Mouse (Mus musculus) megakaryocyte, embryonic 14.5 days (primary cell): ENCODE results near the gene Crisp4. TPM values are rescaled to one million over a fixed set of nuclear protein-coding genes. Genes with fewer than 3 reads are reported as not detected.

ENCODE experiments used
- H3K27me3 ChIP-seq: replicated peaks from 2 replicates; pipeline ENCODE3; 2012; ENCODE audit warnings: inconsistent platforms
- H3K36me3 ChIP-seq: replicated peaks from 2 replicates; pipeline ENCODE3; 2012; ENCODE audit warnings: low read length, inconsistent platforms, mixed read lengths
- H3K4me1 ChIP-seq: 2 replicates; pipeline ENCODE4 v1.6.1; 2012; ENCODE audit warnings: inconsistent platforms
- H3K4me3 ChIP-seq: replicated peaks from 2 replicates; pipeline ENCODE3; 2012; ENCODE audit warnings: moderate library complexity, mild to moderate bottlenecking, inconsistent platforms
- H3K9me3 ChIP-seq: 2 replicates; pipeline ENCODE4 v1.6.1; 2012; ENCODE audit warnings: inconsistent platforms
- FLI1 ChIP-seq: IDR thresholded peaks from 2 replicates; pipeline ENCODE4 v1.6.1; 2012; ENCODE audit warnings: low read length, inconsistent platforms, mixed read lengths
- GATA1 ChIP-seq: IDR thresholded peaks from 3 replicates; pipeline ENCODE4 v1.6.1; 2012; ENCODE audit warnings: mixed read lengths, low read length, inconsistent platforms, borderline replicate concordance
- polyA plus RNA-seq: library from polyadenylated mRNA; stranded (reverse); fragments of >175 nt; gene quantifications from 2 replicates; pipeline ENCODE4 v1.2.3, GENCODE M21; 2012; ENCODE audit warnings: low replicate concordance; ENCODE audit not compliant: insufficient read depth

Crisp4 gene
- not detected in 2 replicates for polyA plus RNA-seq

GRCm38 (mm10) chr1:18145802-18146201 lies at the start of gene Crisp4:
Gene Crisp4, minus strand, starts transcription at chr1:18145902.
- Histone ChIP-seq H3K9me3 (no peaks in the 10 kb centered on the region), H3K36me3 (no peaks in the 10 kb centered on the region), H3K4me1 (no peaks in the 10 kb centered on the region), H3K27me3 (no peaks in the 10 kb centered on the region), H3K4me3 (no peak within 1 kb of the TSS)
- TF ChIP-seq GATA1 (no peak), FLI1 (no peak)

DNA sequence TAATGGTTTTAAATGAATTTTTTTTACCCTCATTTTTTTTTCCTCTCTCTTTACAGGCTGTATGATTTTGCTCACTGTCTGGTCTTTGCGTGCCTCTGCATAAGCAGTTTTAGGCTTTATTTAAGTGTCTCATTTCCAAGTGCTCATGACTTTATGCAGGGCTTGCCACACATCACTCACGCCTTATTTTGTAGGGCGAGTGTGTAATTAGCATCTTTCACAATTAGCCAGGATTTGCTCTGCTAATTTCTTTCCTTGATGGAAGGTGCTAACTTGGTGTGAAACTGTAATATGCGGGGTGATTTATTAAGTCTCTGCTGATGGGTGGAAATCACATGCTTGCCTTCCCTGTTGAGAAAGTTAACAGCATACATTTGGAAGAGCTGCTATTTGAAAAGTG lies 46.0 kb upstream of the Crisp4 start:
- H3K36me3 ChIP-seq: no peaks in the 10 kb centered on the region
- peaks cover 6% of the 10 kb centered on the region for H3K9me3 ChIP-seq
- no peak overlapping the region for H3K4me3 ChIP-seq
- no peaks in the 10 kb centered on the region for H3K4me1 ChIP-seq
- no peaks in the 10 kb centered on the region for H3K27me3 ChIP-seq
- TF ChIP-seq GATA1 (no peak), FLI1 (no peak)

DNA sequence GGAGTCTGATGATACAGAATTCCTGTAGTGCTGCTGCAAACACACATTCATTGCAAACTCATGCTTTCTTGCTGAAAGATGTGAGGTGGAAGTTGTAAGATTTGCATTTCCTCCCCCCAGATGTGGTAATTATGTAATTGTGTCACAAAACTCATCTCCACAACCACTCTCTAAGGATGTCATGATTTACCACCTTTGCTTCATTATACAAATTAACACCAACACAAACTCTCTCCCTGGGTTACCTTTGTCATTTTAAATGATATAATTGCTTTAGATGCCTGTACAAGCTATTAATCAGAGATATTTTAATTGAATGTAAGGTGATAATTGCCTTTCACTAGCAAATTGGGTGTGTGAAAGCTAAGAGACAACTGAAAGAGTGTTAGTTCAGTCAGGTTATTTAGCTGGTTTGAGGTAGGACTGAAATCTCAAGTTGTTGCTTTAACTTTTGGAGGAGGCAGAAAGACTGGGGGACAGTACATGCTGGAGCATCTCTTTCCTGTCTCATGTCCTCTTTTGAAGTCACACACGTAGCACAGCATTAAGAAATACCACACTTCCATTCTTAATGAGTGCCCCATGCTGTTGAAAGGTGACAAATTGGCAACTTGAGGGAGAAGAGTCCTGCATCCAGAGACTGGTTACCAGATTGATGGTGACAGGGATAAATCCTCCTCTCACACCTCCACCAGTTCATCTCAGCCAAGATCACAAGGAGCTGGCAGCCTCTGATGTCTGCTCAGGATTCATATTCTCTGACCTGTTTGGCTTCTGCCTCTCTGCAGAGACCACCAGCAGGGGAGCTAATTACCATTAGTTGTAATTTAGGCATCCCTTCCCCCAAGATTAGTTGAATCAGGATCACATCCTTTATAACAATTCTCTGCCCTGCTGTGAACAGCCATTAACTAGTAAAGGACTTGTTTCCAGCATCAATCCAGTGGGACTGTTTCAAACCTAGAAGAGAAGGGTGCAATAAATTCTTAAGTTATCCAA lies 45.3 kb upstream of the Crisp4 start:
- H3K4me1 ChIP-seq: no peaks in the 10 kb centered on the region
- H3K9me3 ChIP-seq: peaks cover 6% of the 10 kb centered on the region
- H3K36me3 ChIP-seq: no peaks in the 10 kb centered on the region
- TF ChIP-seq GATA1: no peak
- TF ChIP-seq FLI1: no peak
- no peaks in the 10 kb centered on the region for H3K27me3 ChIP-seq
- no peak overlapping the region for H3K4me3 ChIP-seq

DNA sequence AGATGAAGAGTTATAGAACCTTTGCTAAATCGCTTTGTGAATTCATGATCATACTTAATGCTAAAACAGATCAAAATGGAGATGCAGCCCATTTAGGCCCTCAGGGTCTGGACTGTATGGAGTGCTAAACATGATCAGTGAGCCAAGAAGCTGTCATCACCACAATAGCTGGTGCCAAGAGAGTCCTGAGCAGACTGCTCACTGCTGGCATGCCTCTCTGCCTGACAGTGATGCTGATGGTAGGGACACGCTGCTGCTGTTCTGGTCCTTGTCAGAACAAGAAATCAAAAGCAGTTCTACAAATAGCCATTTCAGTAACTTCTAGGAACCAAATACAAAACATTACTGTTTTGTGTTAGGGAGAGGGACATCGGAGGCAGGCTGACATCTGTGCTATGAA lies 35.5 kb upstream of the Crisp4 start:
- Histone ChIP-seq H3K4me1 (no peaks in the 10 kb centered on the region), H3K4me3 (no peak overlapping the region), H3K9me3 (no peaks in the 10 kb centered on the region), H3K36me3 (no peaks in the 10 kb centered on the region), H3K27me3 (no peaks in the 10 kb centered on the region)
- TF ChIP-seq GATA1: no peak
- TF ChIP-seq FLI1: no peak

- Histone ChIP-seq H3K4me3 (no peak overlapping the region), H3K4me1 (no peaks in the 10 kb centered on the region), H3K36me3 (no peaks in the 10 kb centered on the region), H3K27me3 (no peaks in the 10 kb centered on the region), H3K9me3 (peaks cover 12% of the 10 kb centered on the region)
- TF ChIP-seq GATA1: no peak
- no peak for TF ChIP-seq FLI1
Measured at GRCm38 (mm10) chr1:18170573-18170972, 24.9 kb upstream of the Crisp4 start.

GRCm38 (mm10) chr1:18168261-18168660 lies 22.6 kb upstream of the Crisp4 start:
- no peaks in the 10 kb centered on the region for H3K4me1 ChIP-seq
- TF ChIP-seq FLI1 (no peak), GATA1 (no peak)
- no peaks in the 10 kb centered on the region for H3K36me3 ChIP-seq
- no peak overlapping the region for H3K4me3 ChIP-seq
- H3K9me3 ChIP-seq: peaks cover 12% of the 10 kb centered on the region
- H3K27me3 ChIP-seq: no peaks in the 10 kb centered on the region

GRCm38 (mm10) chr1:18159082-18159481 lies 13.4 kb upstream of the Crisp4 start:
- TF ChIP-seq FLI1: no peak
- TF ChIP-seq GATA1: no peak
- H3K36me3 ChIP-seq: no peaks in the 10 kb centered on the region
- no peaks in the 10 kb centered on the region for H3K9me3 ChIP-seq
- H3K4me1 ChIP-seq: no peaks in the 10 kb centered on the region
- H3K27me3 ChIP-seq: no peaks in the 10 kb centered on the region
- no peak overlapping the region for H3K4me3 ChIP-seq

- H3K4me3 ChIP-seq: no peak overlapping the region
- no peaks in the 10 kb centered on the region for H3K9me3 ChIP-seq
- no peaks in the 10 kb centered on the region for H3K4me1 ChIP-seq
- no peaks in the 10 kb centered on the region for H3K36me3 ChIP-seq
- H3K27me3 ChIP-seq: no peaks in the 10 kb centered on the region
- no peak for TF ChIP-seq FLI1
- TF ChIP-seq GATA1: no peak
Measured at GRCm38 (mm10) chr1:18148211-18148610, 2.5 kb upstream of the Crisp4 start.

DNA sequence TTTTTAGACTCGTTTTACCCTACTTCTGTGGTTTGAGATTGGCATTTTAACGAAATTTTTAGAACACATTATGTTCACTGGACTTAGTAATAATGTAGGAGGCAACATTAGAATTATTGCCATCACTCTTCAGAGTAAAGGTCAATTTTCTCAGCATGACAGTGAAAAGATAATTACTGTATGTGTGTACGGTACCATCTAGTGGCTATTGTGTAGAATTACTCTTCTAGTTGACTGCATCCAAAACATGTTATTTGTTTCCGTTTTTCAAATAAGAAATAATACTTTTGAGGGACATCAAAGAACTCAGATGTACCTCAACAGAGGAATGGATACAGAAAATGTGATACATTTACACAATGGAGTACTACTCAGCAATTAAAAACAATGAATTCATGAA lies 14.0 kb downstream of the Crisp4 start:
- H3K27me3 ChIP-seq: no peaks in the 10 kb centered on the region
- TF ChIP-seq GATA1 (no peak), FLI1 (no peak)

DNA sequence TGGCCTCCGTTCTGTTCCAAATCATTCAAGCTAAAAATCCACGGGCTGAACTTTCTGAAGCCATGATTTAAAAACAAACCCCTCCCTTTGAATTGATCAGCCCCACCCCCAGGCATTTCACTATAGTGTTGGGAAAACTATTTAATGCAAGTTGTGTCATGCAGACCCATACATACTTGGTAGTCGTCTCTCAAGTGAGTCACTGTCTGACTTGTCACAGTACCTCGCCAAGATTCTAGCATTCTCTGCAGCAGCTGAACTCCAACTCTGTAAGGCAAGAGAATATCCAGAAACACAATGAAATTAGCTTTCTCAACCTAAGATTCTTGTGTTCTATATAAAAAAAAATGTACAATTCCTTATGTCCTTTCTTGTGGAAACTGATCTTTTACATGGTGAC lies 15.7 kb downstream of the Crisp4 start:
- H3K4me1 ChIP-seq: no peaks in the 10 kb centered on the region
- H3K27me3 ChIP-seq: no peaks in the 10 kb centered on the region
- no peak overlapping the region for H3K4me3 ChIP-seq
- no peaks in the 10 kb centered on the region for H3K36me3 ChIP-seq
- no peaks in the 10 kb centered on the region for H3K9me3 ChIP-seq
- no peak for TF ChIP-seq GATA1
- no peak for TF ChIP-seq FLI1

More for the DNA sequence above, 14.0 kb downstream of the Crisp4 start:
- Histone ChIP-seq H3K4me3 (no peak overlapping the region), H3K4me1 (no peaks in the 10 kb centered on the region), H3K9me3 (no peaks in the 10 kb centered on the region), H3K36me3 (no peaks in the 10 kb centered on the region)
